Mouse (Mus musculus) cerebellum, adult 2 months (tissue): ENCODE results near the gene Fau. TPM values are rescaled to one million over a fixed set of nuclear protein-coding genes. Genes with fewer than 3 reads are reported as not detected.

Experiments used
- DNase-seq, 2 experiments: peaks; one replicate each; pipeline ENCODE4 v3.0.0; 2021
- H3K27ac ChIP-seq: fragments of 200-500 bp; 2 replicates; pipeline ENCODE4 v1.5.1; 2012; ENCODE audit warnings: low read length, control low read depth, inconsistent platforms; ENCODE audit not compliant: insufficient read depth
- H3K27me3 ChIP-seq: fragments of 200-500 bp; 2 replicates; pipeline ENCODE4 v1.6.1; 2012; ENCODE audit warnings: inconsistent platforms, mild to moderate bottlenecking, low read length, moderate library complexity; ENCODE audit not compliant: control insufficient read depth, insufficient read depth
- H3K4me1 ChIP-seq: fragments of 200-500 bp; 2 replicates; pipeline ENCODE4 v1.6.1; 2011; ENCODE audit warnings: low read length; ENCODE audit not compliant: control insufficient read depth, insufficient read depth
- H3K4me3 ChIP-seq: fragments of 200-500 bp; replicated peaks from 2 replicates; pipeline ENCODE3; 2011; ENCODE audit warnings: mild to moderate bottlenecking, low read depth, low read length, control low read depth; ENCODE audit not compliant: insufficient read depth
- CTCF ChIP-seq: fragments of 200-500 bp; IDR thresholded peaks from 2 replicates; pipeline ENCODE4 v1.5.1; 2011; ENCODE audit warnings: low read depth, mild to moderate bottlenecking, control low read depth, low read length, moderate library complexity, borderline replicate concordance; ENCODE audit not compliant: insufficient read depth
- POLR2A ChIP-seq: fragments of 200-500 bp; IDR thresholded peaks from 2 replicates; pipeline ENCODE4 v1.6.1; 2011; ENCODE audit warnings: low read length, control low read depth, borderline replicate concordance; ENCODE audit not compliant: insufficient read depth
- WGBS: fragments of 180-500 bp; shearing (Covaris S2); methylation state at CpG from one replicate; pipeline ENCODE4 v1.1.7; 2018; 5-methylcytosine and 5-hydroxymethylcytosine counted together
- polyA plus RNA-seq: library from polyadenylated mRNA; depleted of rRNA; stranded (reverse); fragments of >200 nt; gene quantifications from 2 replicates; pipeline ENCODE4 v1.2.3, GENCODE M21; 2012

Fau gene
- polyA plus RNA-seq, 1 experiment: 828 TPM

- Histone ChIP-seq H3K27ac (no peak within 1 kb of the TSS), H3K4me3 (peak within 1 kb of the TSS; percentile 82), H3K27me3 (no peaks in the 10 kb centered on the region), H3K4me1 (0 out of 2 replicates have a peak, but pooled peaks cover 3% of the 10 kb centered on the region)
- peak; percentile 53; the same call in 1 of the 2 replicates for TF ChIP-seq POLR2A
- TF ChIP-seq CTCF: no peak
- under 1% methylated on average over 58 of the region's 58 CpGs for WGBS
- peak; percentile 98 to 99 for DNase-seq
Observed at GRCm38 (mm10) chr19:6084478-6085248, 27.0 kb downstream of the Fau start, which contains the start of the genes Zfpl1 and Cdca5. Gene Zfpl1 (minus strand): TSS chr19:6084956. Gene Cdca5 (plus strand): TSS chr19:6084983.

GRCm38 (mm10) chr19:6085417-6085879 is 27.8 kb downstream of the Fau start:
- no peak overlapping the region for H3K4me3 ChIP-seq
- H3K4me1 ChIP-seq: 0 out of 2 replicates have a peak, but pooled peaks cover 3% of the 10 kb centered on the region
- no peak for TF ChIP-seq CTCF
- no peak for TF ChIP-seq POLR2A
- under 1% methylated on average over 17 of the region's 17 CpGs for WGBS
- H3K27me3 ChIP-seq: no peaks in the 10 kb centered on the region
- no peak overlapping the region for H3K27ac ChIP-seq
- peak in 1 of 2 experiments; percentile 18 for DNase-seq

- no peak for DNase-seq
- H3K27me3 ChIP-seq: no peaks in the 10 kb centered on the region
- 94% methylated on average over 13 of the region's 13 CpGs for WGBS
- no peak overlapping the region for H3K4me3 ChIP-seq
- 0 out of 2 replicates have a peak, but pooled peaks cover 1% of the 10 kb centered on the region for H3K4me1 ChIP-seq
- TF ChIP-seq CTCF (no peak), POLR2A (no peak)
- no peak overlapping the region for H3K27ac ChIP-seq
Observed at GRCm38 (mm10) chr19:6088841-6089240, 31.2 kb downstream of the Fau start.

- 83% methylated on average over 7 of the region's 7 CpGs for WGBS
- Histone ChIP-seq H3K27me3 (no peaks in the 10 kb centered on the region), H3K4me1 (no peaks in the 10 kb centered on the region), H3K4me3 (no peak within 1 kb of the TSS), H3K27ac (no peak within 1 kb of the TSS)
- DNase-seq: no peak
- TF ChIP-seq POLR2A: no peak
- TF ChIP-seq CTCF: no peak
Observed at GRCm38 (mm10) chr19:6094119-6094518, 36.5 kb downstream of the Fau start, which contains the start of gene AC131692.1. Gene AC131692.1 (plus strand): TSS chr19:6094419.

- 84% methylated on average over 3 of the region's 3 CpGs for WGBS
- no peak for DNase-seq
Observed at GRCm38 (mm10) chr19:6097847-6098246, 40.2 kb downstream of the Fau start.

GRCm38 (mm10) chr19:6101186-6101585 is 43.5 kb downstream of the Fau start:
- DNase-seq: no peak
- H3K27ac ChIP-seq: no peak overlapping the region
- no peak overlapping the region for H3K4me3 ChIP-seq
- TF ChIP-seq CTCF (no peak), POLR2A (no peak)
- no peaks in the 10 kb centered on the region for H3K4me1 ChIP-seq
- 75% methylated on average over 6 of the region's 6 CpGs for WGBS
- H3K27me3 ChIP-seq: no peaks in the 10 kb centered on the region

More at GRCm38 (mm10) chr19:6097847-6098246, 40.2 kb downstream of the Fau start:
- H3K27me3 ChIP-seq: no peaks in the 10 kb centered on the region
- TF ChIP-seq CTCF: no peak
- no peak for TF ChIP-seq POLR2A
- H3K4me3 ChIP-seq: no peak overlapping the region
- H3K27ac ChIP-seq: no peak overlapping the region
- no peaks in the 10 kb centered on the region for H3K4me1 ChIP-seq

- DNase-seq: no peak
- Histone ChIP-seq H3K27me3 (no peaks in the 10 kb centered on the region), H3K27ac (no peak overlapping the region), H3K4me1 (no peaks in the 10 kb centered on the region), H3K4me3 (no peak overlapping the region)
- TF ChIP-seq CTCF (no peak), POLR2A (no peak)
- 68% methylated on average over 6 of the region's 6 CpGs for WGBS
Observed at GRCm38 (mm10) chr19:6102169-6102853, 44.7 kb downstream of the Fau start.
